Mouse (Mus musculus) limb, embryonic 10.5 days (tissue): ENCODE data around the gene Fry. TPM values are rescaled to one million over a fixed set of nuclear protein-coding genes. Genes with fewer than 3 reads are reported as not detected.

Experiments
- DNase-seq: peaks from one replicate; pipeline ENCODE4 v3.0.0-alpha.2; 2017; ENCODE audit warnings: low spot score
- H3K27ac ChIP-seq: fragments of 300-500 bp; sonication (generic); 2 replicates; pipeline ENCODE4 v1.5.1; 2016; ENCODE audit warnings: mild to moderate bottlenecking
- H3K27me3 ChIP-seq: fragments of 300-500 bp; sonication (generic); 2 replicates; pipeline ENCODE4 v1.6.1; 2016; ENCODE audit warnings: low read depth, mild to moderate bottlenecking; ENCODE audit not compliant: poor library complexity, severe bottlenecking
- H3K36me3 ChIP-seq: fragments of 300-500 bp; sonication (generic); 2 replicates; pipeline ENCODE4 v1.6.1; 2016; ENCODE audit warnings: mild to moderate bottlenecking, moderate library complexity
- H3K4me1 ChIP-seq: fragments of 300-500 bp; sonication (generic); 2 replicates; pipeline ENCODE4 v1.6.1; 2016
- H3K4me3 ChIP-seq: fragments of 300-500 bp; sonication (generic); 2 replicates; pipeline ENCODE4 v1.5.1; 2016; ENCODE audit warnings: mild to moderate bottlenecking, moderate library complexity
- H3K9me3 ChIP-seq: fragments of 300-500 bp; sonication (generic); replicated peaks from 2 replicates; pipeline ENCODE4 v1.6.1; 2016; ENCODE audit warnings: mild to moderate bottlenecking
- WGBS: fragments of 180-500 bp; shearing (Covaris S2); methylation state at CpG from one replicate; pipeline ENCODE4 v1.1.7; 2016; 5-methylcytosine and 5-hydroxymethylcytosine counted together
- polyA plus RNA-seq: library from polyadenylated mRNA; unstranded; fragments of >200 nt; fragmentation: Nextera tagmentation; extraction: Ambion mirVana; gene quantifications from 2 replicates; pipeline ENCODE4 v1.2.1, GENCODE M21; 2016

Fry gene
- polyA plus RNA-seq, 1 experiment from 2014 or later: 3.2 TPM

DNA sequence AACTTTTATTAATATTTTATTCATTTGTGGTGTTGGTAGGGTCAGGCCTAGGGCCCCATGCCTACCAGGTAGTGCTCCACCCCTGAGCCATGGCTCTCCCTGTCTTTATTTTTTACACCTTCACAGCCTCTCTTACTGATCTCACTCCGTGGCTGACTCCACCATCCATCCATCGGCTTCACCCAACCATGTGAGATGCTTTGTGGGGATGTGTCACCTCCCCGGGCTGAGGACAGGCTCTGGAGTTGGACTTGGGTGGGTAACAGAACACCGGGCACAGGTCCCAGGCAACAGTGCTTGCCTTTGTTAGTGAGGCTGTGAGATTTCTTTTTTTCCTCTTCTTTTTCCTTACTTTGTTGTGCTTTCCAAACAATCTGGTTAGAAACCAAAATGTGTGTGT lies 67.7 kb downstream of the Fry start:
- Histone ChIP-seq H3K9me3 (no peaks in the 10 kb centered on the region; the same call in 1 of the 2 replicates), H3K27me3 (no peaks in the 10 kb centered on the region), H3K36me3 (no peaks in the 10 kb centered on the region), H3K4me1 (no peaks in the 10 kb centered on the region), H3K27ac (no peak overlapping the region), H3K4me3 (no peak overlapping the region)
- DNase-seq: no peak
- 84% methylated on average over 4 of the region's 4 CpGs for WGBS

DNA sequence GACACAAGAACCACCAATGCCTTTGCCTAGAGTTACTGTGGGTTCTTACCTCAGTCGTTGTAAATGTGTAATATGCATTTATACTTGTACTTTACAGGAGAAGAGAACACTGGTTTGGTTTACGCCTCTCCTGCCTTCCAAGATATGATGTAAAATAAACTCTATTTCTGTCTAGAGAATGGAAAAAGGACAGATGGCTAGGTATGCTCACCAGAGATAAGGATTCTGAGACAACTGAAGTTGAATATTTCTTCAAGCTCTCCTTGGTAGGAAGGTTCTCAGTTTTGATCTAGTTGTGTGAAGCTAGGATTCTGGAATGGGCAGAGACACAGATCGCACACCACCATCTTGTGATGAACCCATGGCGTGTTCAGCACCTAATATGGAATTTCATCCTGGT lies 68.2 kb downstream of the Fry start:
- H3K4me1 ChIP-seq: no peaks in the 10 kb centered on the region
- no peak for DNase-seq
- WGBS: 92% methylated on average over 4 of the region's 4 CpGs
- no peak overlapping the region for H3K27ac ChIP-seq
- no peak overlapping the region for H3K4me3 ChIP-seq
- H3K27me3 ChIP-seq: no peaks in the 10 kb centered on the region
- H3K36me3 ChIP-seq: no peaks in the 10 kb centered on the region
- no peaks in the 10 kb centered on the region; the same call in 1 of the 2 replicates for H3K9me3 ChIP-seq

DNA sequence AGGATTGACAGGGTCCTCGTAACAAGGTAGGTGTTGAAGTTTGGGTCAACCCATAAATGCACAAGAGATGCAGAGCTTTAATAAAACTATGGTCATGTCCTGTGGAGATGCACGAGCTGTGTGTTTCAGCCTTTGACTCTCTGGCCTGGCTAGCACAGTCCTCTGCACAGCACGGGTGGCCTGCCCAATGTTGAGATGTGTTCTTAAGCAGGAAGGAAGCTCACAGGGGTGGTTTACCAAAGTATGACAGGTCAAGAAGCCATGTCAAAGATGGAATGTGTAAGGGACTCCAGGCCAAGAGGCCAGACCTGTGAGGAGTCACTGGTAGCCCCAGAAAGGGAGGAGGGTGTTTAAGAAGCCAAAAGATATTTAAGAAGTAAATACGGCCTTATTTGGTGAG lies 69.6 kb downstream of the Fry start:
- WGBS: 85% methylated on average over 4 of the region's 4 CpGs
- H3K9me3 ChIP-seq: no peaks in the 10 kb centered on the region; the same call in 1 of the 2 replicates
- H3K4me1 ChIP-seq: no peaks in the 10 kb centered on the region
- H3K36me3 ChIP-seq: no peaks in the 10 kb centered on the region
- no peak overlapping the region for H3K4me3 ChIP-seq
- no peak for DNase-seq
- no peaks in the 10 kb centered on the region for H3K27me3 ChIP-seq
- H3K27ac ChIP-seq: no peak overlapping the region

DNA sequence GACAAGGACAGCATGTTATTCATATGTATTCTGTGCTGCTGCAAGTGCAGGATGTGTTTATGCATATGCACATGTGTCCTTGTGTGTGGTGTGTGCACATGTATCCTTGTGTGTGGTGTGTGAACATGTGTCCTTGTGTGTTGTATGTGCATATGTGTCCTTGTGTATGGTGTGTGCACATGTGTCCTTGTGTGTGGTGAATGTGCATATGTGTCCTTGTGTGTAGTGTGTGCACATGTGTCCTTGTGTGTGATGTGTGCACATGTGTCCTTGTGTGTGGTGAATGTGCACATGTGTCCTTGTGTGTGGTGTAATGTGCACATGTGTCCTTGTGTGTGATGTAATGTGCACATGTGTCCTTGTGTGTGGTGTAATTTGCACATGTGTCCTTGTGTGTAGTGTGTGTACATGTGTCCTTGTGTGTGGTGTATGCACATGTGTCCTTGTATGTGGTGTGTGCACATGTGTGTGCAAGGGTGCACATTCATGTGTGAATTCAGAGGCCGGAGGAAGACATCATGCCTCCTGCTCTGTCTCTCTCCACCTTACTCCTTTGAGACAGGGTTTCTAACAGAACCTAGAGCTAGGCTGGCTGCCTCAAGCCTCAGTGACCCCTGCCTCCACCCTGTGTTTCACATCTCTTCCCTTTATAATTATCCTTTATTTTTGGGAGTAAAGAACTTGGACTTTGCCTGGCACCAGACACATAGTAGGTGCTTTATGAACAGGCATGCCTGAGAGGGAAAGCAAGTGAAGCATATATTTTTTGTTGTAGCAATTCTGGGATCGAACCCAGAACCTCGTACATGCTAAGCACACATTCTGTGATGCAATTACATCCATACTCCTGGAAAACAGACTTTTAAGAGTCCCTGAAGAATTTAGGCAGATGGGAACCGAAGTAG lies 72.3 kb downstream of the Fry start:
- Histone ChIP-seq H3K27ac (no peak overlapping the region), H3K4me1 (no peaks in the 10 kb centered on the region), H3K36me3 (no peaks in the 10 kb centered on the region), H3K9me3 (no peaks in the 10 kb centered on the region; the same call in 1 of the 2 replicates), H3K4me3 (no peak overlapping the region), H3K27me3 (peaks cover 10% of the 10 kb centered on the region; the same call in 1 of the 2 replicates)
- no peak for DNase-seq
- 96% methylated on average over 4 of the region's 4 CpGs for WGBS

DNA sequence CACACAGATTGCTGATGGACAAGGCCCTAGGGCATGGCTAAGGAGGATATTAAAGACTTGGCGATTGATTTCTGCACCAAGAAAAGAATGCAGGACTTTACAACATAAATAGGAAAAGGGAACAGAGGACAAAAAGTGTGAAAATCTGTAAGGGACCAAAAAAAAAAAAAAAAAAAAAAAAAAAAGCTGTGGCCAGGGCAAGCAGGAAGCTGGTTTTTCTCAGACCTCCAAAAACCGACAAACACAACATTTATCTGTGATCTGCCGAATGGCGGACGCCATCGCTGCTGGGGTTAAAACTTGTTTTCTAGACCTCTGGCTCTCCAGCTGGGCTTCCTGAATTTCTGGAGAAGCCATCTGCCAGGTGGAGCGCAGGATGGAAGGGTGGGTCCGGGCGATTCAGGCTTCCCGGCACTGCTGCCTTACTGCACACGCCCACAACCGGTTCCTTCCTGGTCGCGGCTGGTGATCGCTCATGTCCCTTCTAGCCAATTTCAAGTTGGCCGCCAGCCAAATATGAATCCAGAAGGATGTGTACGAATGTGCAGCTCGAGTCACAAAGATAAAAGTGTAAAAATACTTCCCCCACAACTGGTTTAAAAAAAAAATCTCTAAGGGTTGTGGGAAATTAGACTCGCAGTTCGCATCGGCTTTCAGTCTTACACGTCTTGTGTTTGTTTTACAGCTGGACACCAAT lies 77.2 kb downstream of the Fry start:
- 5% methylated on average over 22 of the region's 22 CpGs for WGBS
- Histone ChIP-seq H3K4me3 (peak overlapping the region; percentile 52), H3K9me3 (no peaks in the 10 kb centered on the region; the same call in 1 of the 2 replicates), H3K27me3 (peaks cover 10% of the 10 kb centered on the region; the same call in 1 of the 2 replicates), H3K4me1 (peaks cover 8% of the 10 kb centered on the region), H3K27ac (no peak overlapping the region), H3K36me3 (no peaks in the 10 kb centered on the region)
- peak; percentile 76 for DNase-seq

DNA sequence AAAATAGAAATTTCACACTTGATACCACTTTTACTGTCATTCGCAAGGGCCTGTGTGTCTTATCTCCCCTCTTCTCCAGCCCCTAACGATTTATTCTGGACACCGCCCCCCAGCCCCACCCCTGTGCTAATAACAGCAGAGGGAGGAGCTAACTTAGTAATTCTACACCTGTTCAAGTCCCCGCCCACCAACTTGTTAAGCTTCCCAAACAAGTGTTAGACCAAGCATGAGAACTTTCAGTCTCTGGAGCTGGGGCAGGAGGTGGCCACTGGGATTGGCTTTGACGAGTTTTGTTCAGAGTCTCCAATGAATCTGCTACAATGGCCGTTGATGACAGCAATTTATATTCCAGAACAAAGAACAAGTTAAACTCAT lies 77.8 kb downstream of the Fry start:
- Histone ChIP-seq H3K27ac (no peak overlapping the region), H3K36me3 (no peaks in the 10 kb centered on the region), H3K4me1 (peaks cover 8% of the 10 kb centered on the region), H3K4me3 (peak overlapping the region; percentile 52), H3K9me3 (no peaks in the 10 kb centered on the region), H3K27me3 (peaks cover 10% of the 10 kb centered on the region; the same call in 1 of the 2 replicates)
- DNase-seq: peak; percentile 60
- 3% methylated on average over 6 of the region's 6 CpGs for WGBS

DNA sequence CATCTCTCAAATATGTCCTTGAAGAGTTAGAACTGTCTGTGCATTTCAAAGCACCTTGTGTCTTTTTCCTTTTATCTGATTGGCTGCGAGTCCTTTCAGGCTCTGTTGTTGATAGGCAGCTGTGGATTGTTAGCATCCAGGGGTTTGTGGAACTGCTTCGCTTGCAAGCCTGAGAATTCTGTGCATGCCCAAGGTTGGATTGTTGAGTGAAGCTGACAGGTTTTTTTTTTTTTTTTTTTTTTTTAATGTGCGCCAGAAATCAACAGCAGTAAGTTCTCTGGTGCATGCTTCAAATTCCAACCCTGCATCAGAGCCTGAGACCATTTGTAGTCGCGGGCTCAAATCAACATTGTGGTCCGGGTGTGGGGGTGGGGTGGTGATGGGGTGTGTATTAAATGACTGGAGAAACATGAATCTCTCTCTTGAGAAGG lies 78.5 kb downstream of the Fry start:
- WGBS: 40% methylated on average over 6 of the region's 6 CpGs
- Histone ChIP-seq H3K9me3 (no peaks in the 10 kb centered on the region), H3K36me3 (no peaks in the 10 kb centered on the region), H3K4me1 (peaks cover 8% of the 10 kb centered on the region), H3K27ac (no peak overlapping the region), H3K27me3 (peaks cover 10% of the 10 kb centered on the region; the same call in 1 of the 2 replicates), H3K4me3 (peak overlapping the region; percentile 52; the same call in 1 of the 2 replicates)
- no peak for DNase-seq

DNA sequence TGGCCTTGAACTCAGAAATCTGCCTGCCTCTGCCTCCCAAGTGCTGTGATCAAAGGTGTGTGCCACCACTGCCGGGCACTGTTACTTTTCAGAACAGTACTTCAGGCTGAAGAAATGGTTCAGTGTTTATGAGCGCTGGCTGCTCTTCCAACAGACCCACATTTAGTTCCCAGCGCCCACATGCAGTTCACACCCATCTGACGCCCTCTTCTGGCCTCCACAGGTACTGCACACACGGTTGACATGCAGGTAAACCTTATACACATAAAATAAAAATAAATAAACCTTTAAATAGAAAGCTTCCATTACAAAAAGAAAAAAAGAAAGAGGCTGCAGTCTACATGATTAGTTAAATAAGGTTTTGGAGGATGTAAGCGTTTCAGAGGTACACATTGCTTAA lies 88.3 kb downstream of the Fry start:
- WGBS: 90% methylated on average over 6 of the region's 6 CpGs
- H3K4me3 ChIP-seq: no peak overlapping the region
- H3K36me3 ChIP-seq: no peaks in the 10 kb centered on the region
- peaks cover 3% of the 10 kb centered on the region for H3K4me1 ChIP-seq
- no peak overlapping the region for H3K27ac ChIP-seq
- DNase-seq: no peak
- no peaks in the 10 kb centered on the region for H3K27me3 ChIP-seq
- no peaks in the 10 kb centered on the region for H3K9me3 ChIP-seq

DNA sequence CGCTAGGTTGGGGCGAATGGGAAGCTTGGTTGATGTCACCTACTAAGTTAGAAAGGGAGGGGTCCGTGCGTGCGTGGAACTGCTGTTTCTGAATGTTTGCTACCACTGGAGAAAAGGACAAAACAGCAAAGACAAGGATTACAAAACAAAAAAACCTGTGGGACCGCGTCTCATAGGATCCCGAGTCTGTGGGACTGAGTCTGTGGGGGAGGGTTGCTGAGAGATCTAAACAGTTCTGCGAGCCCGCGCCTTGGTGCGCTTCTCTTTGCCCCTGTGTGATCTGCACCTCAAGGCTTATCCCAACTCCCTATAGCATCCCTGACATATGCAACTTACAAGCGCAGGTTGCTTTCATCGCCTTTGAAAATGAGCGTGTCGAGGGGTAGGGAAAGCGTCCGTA lies 89.2 kb downstream of the Fry start:
- no peak for DNase-seq
- H3K27me3 ChIP-seq: no peaks in the 10 kb centered on the region
- H3K4me1 ChIP-seq: peaks cover 3% of the 10 kb centered on the region
- H3K36me3 ChIP-seq: no peaks in the 10 kb centered on the region
- H3K27ac ChIP-seq: no peak overlapping the region
- 54% methylated on average over 18 of the region's 18 CpGs for WGBS
- no peaks in the 10 kb centered on the region for H3K9me3 ChIP-seq
- H3K4me3 ChIP-seq: no peak overlapping the region

DNA sequence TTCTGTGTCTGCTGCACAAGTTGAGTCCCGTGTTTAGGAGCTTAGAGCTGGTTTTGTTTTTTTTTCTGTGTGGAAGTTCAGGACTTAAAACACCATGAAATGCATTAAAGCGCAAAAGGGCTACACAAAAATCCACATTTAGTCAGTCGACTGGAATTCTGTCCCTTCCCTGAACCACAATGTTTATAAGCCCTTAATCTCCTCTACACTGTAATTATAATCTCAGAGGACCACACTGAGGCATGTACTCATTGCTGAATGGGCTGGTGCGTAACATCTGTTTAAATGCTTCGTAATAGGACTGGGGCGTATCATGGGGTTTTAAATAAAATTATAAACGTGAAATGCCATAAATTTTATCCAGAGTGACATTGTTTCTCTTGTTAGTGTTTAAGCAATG lies 89.6 kb downstream of the Fry start:
- no peak for DNase-seq
- 64% methylated on average over 7 of the region's 7 CpGs for WGBS
- no peak overlapping the region for H3K27ac ChIP-seq

DNA sequence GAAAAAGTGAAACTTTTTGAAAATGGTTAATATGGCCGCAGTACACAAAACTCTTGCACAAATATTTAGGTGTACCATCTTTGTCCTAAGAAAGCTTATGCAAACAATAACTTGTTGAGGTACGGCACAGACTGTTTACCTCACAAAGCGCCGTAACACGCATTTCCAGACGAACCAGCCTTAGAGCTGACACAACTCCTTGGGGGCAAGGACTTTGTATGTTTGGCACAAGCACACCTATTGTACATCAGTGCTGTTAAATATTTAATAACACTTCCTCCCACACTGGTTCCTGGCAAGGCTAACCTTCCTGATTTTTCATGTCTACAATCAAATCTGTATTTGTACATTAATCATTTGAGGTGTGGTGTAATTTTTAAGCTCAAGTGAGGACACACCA lies 95.6 kb downstream of the Fry start:
- H3K9me3 ChIP-seq: no peaks in the 10 kb centered on the region
- 92% methylated on average over 6 of the region's 6 CpGs for WGBS

More for the DNA sequence above, 89.6 kb downstream of the Fry start:
- Histone ChIP-seq H3K9me3 (no peaks in the 10 kb centered on the region), H3K4me3 (no peak overlapping the region), H3K36me3 (no peaks in the 10 kb centered on the region), H3K27me3 (no peaks in the 10 kb centered on the region), H3K4me1 (peaks cover 1% of the 10 kb centered on the region)

DNA sequence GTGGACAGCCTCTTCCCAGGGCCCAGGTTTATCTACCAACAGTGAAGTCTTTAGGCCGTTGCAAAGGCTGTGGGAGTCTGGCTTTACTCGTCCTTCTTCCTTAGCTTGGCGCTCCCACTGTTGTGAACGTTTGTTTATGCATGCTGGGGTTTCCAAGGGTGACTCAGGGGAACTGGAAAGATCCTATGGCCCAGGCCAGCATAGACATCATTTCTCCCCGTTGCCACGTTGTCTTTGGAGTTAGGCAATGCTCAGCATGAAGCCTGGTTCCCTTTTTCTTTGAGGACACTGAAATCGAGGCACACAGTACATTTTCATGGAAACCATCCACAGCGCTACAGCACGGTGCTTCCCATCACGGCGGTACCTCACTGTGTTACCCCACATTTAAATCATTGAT lies 97.6 kb downstream of the Fry start:
- no peak overlapping the region for H3K4me3 ChIP-seq
- no peaks in the 10 kb centered on the region for H3K36me3 ChIP-seq
- no peak overlapping the region for H3K27ac ChIP-seq
- WGBS: 73% methylated on average over 11 of the region's 11 CpGs
- H3K9me3 ChIP-seq: no peaks in the 10 kb centered on the region
- DNase-seq: no peak
- no peaks in the 10 kb centered on the region for H3K27me3 ChIP-seq
- H3K4me1 ChIP-seq: no peaks in the 10 kb centered on the region

More for the DNA sequence above, 95.6 kb downstream of the Fry start:
- no peaks in the 10 kb centered on the region for H3K36me3 ChIP-seq
- DNase-seq: no peak
- no peak overlapping the region for H3K4me3 ChIP-seq
- no peaks in the 10 kb centered on the region for H3K27me3 ChIP-seq
- H3K4me1 ChIP-seq: no peaks in the 10 kb centered on the region
- H3K27ac ChIP-seq: no peak overlapping the region

DNA sequence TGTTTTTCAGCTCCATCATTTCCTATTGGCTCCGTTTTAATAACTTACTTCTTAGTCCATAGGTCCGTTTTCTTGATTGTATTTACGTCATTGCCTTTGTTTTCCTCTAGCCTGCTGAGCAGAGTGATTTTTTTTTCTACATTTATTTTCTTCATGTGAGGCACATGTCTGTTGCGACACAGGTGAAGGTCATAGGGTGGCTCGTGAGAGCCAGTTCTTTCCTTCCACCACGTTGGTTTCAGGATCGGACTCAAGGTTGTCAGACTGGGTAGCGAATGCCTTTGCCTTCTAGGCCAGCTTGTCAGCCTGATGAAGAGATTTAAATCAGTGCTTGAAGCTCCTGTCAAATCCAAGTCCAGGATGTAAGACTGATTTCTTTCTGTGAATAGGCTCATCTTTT lies 101.0 kb downstream of the Fry start:
- no peaks in the 10 kb centered on the region for H3K36me3 ChIP-seq
- no peaks in the 10 kb centered on the region for H3K27me3 ChIP-seq
- no peaks in the 10 kb centered on the region for H3K4me1 ChIP-seq
- H3K27ac ChIP-seq: no peak overlapping the region
- H3K9me3 ChIP-seq: no peaks in the 10 kb centered on the region
- no peak overlapping the region for H3K4me3 ChIP-seq
- DNase-seq: no peak
- 89% methylated on average over 8 of the region's 8 CpGs for WGBS
